Mouse (Mus musculus) erythroblast, embryonic 14.5 days (primary cell): ENCODE results near the gene Pold1.

Experiments
- GATA1 ChIP-seq: IDR thresholded peaks from 2 replicates; pipeline ENCODE4 v1.6.1; 2012; ENCODE audit warnings: low read length, inconsistent platforms, mixed read lengths
- TAL1 ChIP-seq: IDR thresholded peaks from 3 replicates; pipeline ENCODE4 v1.6.1; 2012; ENCODE audit warnings: low read length, inconsistent platforms, mixed read lengths

DNA sequence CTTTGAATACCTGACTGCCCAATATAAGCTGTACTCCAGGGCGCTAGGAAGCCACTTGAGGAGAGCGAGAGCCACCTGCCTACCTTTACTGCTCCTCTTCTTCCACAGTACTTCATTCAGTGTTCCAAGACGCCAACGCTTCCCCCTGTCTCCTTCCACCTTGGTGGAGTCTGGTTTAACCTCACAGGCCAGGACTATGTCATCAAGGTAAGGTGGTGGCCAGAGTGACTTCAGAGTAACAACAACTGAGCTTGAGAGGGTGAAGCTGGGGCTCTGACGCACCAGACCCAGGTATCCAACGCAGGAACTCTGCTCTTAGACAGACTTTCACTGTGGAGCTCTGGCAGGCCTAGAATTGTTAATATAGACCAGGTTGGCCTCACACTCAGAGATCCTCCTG lies 37.0 kb upstream of the Pold1 start:
- no peak for TF ChIP-seq GATA1
- no peak for TF ChIP-seq TAL1
